Mouse (Mus musculus): ENCODE data around the gene Agbl5.

- TF ChIP-seq CTCF (IDR thresholded peaks at IDR 0.05; ENCODE audit: low read depth, low read length) (no peak), GATA1 (IDR thresholded peaks at IDR 0.05; ENCODE audit: borderline replicate concordance, low read length) (no peak)
These were observed 36.7 kb downstream of the Agbl5 start for GRCm38 (mm10) chr5:30925217-30925616.

Data from G1E (cell line).